Mouse (Mus musculus): Measurements from ENCODE around the gene Asb3. TPM values are rescaled to one million over a fixed set of nuclear protein-coding genes. Genes with fewer than 3 reads are reported as not detected.
"Not testable (repeated sequence)": the region's sequence is repeated elsewhere in the genome, so short reads cannot be mapped to it uniquely, and the experiment has no call there.

The Asb3 gene
- polyA plus RNA-seq, 1 experiment, result 2.7 TPM

DNA sequence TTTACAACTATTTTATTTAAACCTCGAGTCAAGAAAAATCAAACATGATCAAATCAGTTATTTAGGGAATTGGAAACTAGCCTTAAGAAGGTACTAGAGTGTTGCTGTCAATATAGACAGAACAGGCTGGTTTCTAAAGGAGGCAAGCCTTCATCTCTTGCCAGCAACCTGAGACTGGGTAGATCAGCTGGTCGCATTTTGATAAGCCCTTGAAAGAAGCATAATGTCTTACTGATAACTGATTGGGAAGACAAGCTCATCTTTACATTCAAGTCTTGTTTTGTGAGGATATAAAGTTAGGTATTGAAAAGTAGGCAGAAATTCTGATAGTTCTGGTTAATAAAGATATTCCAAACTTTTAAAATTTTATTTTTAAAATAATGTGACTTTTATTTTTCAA, 217.0 kb downstream of the Asb3 start:
- 82% methylated on average over 2 of the region's 2 CpGs for WGBS
- H3K4me1 ChIP-seq (ENCODE audit: control insufficient read depth, insufficient read depth, low read length), result no peaks in the 10 kb centered on the region
- no peak for DNase-seq
- no peak for TF ChIP-seq POLR2A (IDR thresholded peaks at IDR 0.05; ENCODE audit: borderline replicate concordance, extremely low read depth, low read depth, low read length)
- TF ChIP-seq CTCF (IDR thresholded peaks at IDR 0.05; ENCODE audit: insufficient read depth, low read length), result no peak
- H3K4me3 ChIP-seq (replicated peaks; ENCODE audit: extremely low read depth, low read depth, low read length), result no peak overlapping the region

DNA sequence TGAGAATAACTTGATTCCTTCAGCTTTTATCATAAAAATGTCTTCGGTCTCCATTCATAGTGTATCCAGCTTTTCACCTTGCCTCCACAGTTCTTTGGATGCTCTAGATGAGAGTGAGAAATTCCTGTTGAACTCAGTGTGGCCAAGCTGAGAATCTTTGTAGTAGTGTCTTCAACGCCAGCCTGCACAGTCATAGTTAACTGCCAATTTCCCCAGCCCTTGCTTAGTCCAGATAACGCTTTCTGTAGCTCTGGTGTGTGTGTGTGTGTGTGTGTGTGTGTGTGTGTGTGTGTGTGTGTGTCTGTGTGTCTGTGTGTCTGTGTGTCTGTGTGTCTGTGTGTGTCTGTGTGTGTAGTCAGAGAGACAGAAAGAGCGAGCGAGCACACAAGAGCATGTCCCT, 220.1 kb downstream of the Asb3 start:
- DNase-seq, result no peak
- Histone ChIP-seq H3K4me3 (replicated peaks; ENCODE audit: extremely low read depth, low read depth, low read length) (no peak overlapping the region), H3K4me1 (ENCODE audit: control insufficient read depth, insufficient read depth, low read length) (no peaks in the 10 kb centered on the region)
- no peak for TF ChIP-seq CTCF (IDR thresholded peaks at IDR 0.05; ENCODE audit: insufficient read depth, low read length)
- no peak for TF ChIP-seq POLR2A (IDR thresholded peaks at IDR 0.05; ENCODE audit: borderline replicate concordance, extremely low read depth, low read depth, low read length)
- 93% methylated on average over 5 of the region's 5 CpGs for WGBS

DNA sequence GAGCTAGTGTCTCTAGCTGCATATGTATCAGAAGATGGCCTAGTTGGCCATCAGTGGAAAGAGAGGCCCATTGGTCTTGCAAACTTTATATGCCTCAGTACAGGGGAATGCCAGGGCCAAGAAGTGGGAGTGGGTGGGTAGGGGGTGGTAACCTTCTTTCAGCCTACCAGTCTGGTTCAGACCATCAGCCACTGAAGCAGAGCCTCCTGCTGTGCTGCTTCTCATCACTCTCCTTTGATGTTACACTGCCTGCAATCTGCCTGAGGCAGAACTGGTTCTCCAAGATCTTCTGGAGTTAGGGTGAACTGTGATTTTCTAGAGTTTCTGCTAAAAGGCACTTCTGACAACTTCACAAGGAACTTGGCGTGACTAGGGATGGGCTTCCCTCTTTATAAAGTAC, 241.7 kb downstream of the Asb3 start:
- DNase-seq, result not testable (repeated sequence)
- 61% methylated on average over 1 of the region's 1 CpGs for WGBS

DNA sequence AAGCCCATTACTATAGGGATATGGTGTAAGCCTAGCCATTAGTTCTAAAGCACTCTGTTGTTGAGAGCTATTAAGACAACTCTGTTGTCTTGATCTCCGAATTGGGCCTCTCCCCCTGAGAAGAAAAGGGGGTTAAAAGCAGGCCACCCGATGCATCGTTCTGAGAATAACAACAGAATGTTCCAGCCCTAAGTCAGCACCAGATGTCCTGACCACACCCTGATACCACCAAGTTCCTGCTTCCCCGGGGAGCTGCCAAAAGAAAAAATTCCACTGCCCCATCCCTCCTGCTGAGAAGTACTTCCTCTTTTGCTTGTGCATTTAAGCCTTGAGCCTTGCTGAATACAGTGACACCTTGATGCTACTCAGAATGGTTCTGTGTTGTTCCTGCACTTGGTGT, 248.5 kb downstream of the Asb3 start:
- not testable (repeated sequence) for H3K4me1 ChIP-seq (ENCODE audit: control insufficient read depth, insufficient read depth, low read length); H3K4me3 ChIP-seq (replicated peaks; ENCODE audit: extremely low read depth, low read depth, low read length); DNase-seq
- WGBS, result 53% methylated on average over 4 of the region's 4 CpGs

More for the DNA sequence above, 241.7 kb downstream of the Asb3 start:
- not testable (repeated sequence) for H3K4me3 ChIP-seq (replicated peaks; ENCODE audit: extremely low read depth, low read depth, low read length); H3K4me1 ChIP-seq (ENCODE audit: control insufficient read depth, insufficient read depth, low read length)

DNA sequence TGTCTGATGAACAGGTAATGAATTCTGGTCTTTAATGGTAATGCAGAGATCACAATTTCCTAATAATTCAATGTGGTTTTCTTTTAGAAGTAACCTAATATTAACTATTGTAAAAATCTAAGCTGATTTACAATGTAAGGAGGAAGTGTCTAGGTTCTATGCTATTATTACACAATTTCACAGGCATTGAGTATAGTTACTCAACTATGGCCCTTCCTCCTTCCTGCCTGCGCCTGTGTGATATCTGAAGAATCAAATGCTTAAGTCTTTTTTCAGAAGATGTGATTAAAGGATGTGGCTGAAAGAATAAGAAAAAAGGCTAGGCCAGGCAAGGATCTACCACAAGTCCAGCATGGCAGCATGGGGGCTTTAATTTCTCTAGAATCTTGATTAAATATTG, 249.6 kb downstream of the Asb3 start:
- not testable (repeated sequence) for H3K4me3 ChIP-seq (replicated peaks; ENCODE audit: extremely low read depth, low read depth, low read length); H3K4me1 ChIP-seq (ENCODE audit: control insufficient read depth, insufficient read depth, low read length); DNase-seq
- 81% methylated on average over 1 of the region's 1 CpGs for WGBS

DNA sequence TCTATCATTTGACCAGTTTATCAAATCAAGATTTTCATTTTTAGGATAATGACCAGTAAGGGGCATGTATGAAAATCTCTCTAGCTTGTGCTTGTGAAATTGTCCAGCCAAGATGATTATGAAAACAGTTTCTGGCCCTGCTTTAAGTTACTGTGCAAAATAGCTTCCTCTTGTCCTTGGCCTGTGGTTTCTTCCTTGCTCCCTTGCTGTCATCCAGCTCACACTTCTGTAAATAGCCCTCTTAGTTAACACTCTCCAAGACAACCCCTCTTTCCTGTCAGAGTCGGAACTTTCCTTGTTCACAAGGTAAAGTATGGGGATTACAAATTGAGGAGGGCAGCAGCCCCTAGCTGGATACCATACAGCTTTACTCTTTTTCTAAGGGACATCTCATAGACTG, 253.2 kb downstream of the Asb3 start:
- WGBS, result 32% methylated on average over 1 of the region's 1 CpGs
- H3K4me3 ChIP-seq (replicated peaks; ENCODE audit: extremely low read depth, low read depth, low read length); DNase-seq; H3K4me1 ChIP-seq (ENCODE audit: control insufficient read depth, insufficient read depth, low read length): not testable (repeated sequence)

Other genes starting within 250 kb of the Asb3 start
- 6.1 and 10.3 TPM in 2 replicates for gene Acyp2, start 235.8 kb upstream of the Asb3 start, polyA plus RNA-seq (2012; rRNA removed)
- gene Psme4, start 113.7 kb upstream of the Asb3 start, polyA plus RNA-seq (2012; rRNA removed), result 5.4 and 11.1 TPM in 2 replicates
- 0.05 and 0.07 TPM in 2 replicates for gene Gpr75, start 58 bp upstream of the Asb3 start, polyA plus RNA-seq (2012; rRNA removed)
- gene Erlec1, start 68.9 kb downstream of the Asb3 start, polyA plus RNA-seq (2012; rRNA removed), result 16.3 and 22.0 TPM in 2 replicates
- gene Chac2, start 100.9 kb downstream of the Asb3 start, polyA plus RNA-seq (2012; rRNA removed), result 1.6 and 1.8 TPM in 2 replicates

All from lung, adult 2 months (tissue).